Mouse (Mus musculus) testis, adult 2 months (tissue): ENCODE data around the gene Dis3l2.

Source experiments
- CTCF ChIP-seq: fragments of 200-500 bp; IDR thresholded peaks from 2 replicates; pipeline ENCODE4 v1.5.1; 2012; ENCODE audit warnings: low read depth, mild to moderate bottlenecking, inconsistent platforms, low read length, moderate library complexity; ENCODE audit not compliant: control insufficient read depth, insufficient read depth, insufficient replicate concordance
- POLR2A ChIP-seq: fragments of 200-500 bp; IDR thresholded peaks from 2 replicates; pipeline ENCODE4 v1.6.1; 2012; ENCODE audit warnings: low read depth, mild to moderate bottlenecking, inconsistent platforms, low read length, moderate library complexity; ENCODE audit not compliant: control insufficient read depth

- TF ChIP-seq POLR2A (no peak), CTCF (no peak)
Measured at GRCm38 (mm10) chr1:86747034-86747433, 43.4 kb downstream of the Dis3l2 start.
